Comparison of ENCODE assay signal across 8 mouse cellular contexts in the genomic region with DNA sequence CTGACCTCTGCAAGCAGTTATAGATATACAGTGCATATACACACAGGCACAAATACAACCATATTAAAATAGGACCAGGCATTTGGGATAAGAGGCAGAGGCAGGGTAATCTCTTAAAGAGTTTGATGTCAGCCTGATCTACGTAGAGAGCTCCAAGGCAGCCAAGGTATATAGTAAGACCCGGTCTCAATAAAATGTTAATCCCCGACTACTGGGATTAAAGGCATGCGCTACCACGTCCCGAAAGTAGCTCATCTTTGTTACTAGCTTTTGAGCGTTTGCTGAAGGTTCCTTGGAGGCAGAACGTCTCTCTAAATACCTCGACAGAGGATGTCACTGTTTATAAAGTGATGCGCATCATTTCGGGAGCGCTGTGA. TPM values are rescaled to one million over a fixed set of nuclear protein-coding genes. Genes with fewer than 3 reads are reported as not detected.
DNase-seq lines count a peak whose midpoint lies in the region; ATAC-seq and TF ChIP-seq lines count a peak whose summit lies in the region.

Gene Ppig (plus strand): TSS at position 273 of the 377 bp plus-strand sequence.

- peak within 1 kb of the TSS; percentile 88 for H3K27ac ChIP-seq in intestine, postnatal 0 days (ENCODE audit: low read depth, low read length)
- peak within 1 kb of the TSS; percentile 81 for H3K27ac ChIP-seq in midbrain, embryonic 12.5 days (replicated peaks)

- 5% methylated on average over 12 of the region's 12 CpGs for WGBS in intestine, postnatal 0 days
- WGBS in midbrain, embryonic 12.5 days: 4% methylated on average over 12 of the region's 12 CpGs

- H3K4me1 ChIP-seq in intestine, postnatal 0 days (replicated peaks; ENCODE audit: control insufficient read depth, insufficient read depth, low read length): no peaks in the 10 kb centered on the region
- peaks cover 15% of the 10 kb centered on the region for H3K4me1 ChIP-seq in midbrain, embryonic 12.5 days

- H3K4me3 ChIP-seq in intestine, postnatal 0 days (ENCODE audit: low read depth, low read length): peak within 1 kb of the TSS; percentile 85
- H3K4me3 ChIP-seq in midbrain, embryonic 12.5 days: peak within 1 kb of the TSS; percentile 98

- H3K9ac ChIP-seq in intestine, postnatal 0 days (ENCODE audit: low read depth, low read length): peak within 1 kb of the TSS; percentile 86
- H3K9ac ChIP-seq in midbrain, embryonic 12.5 days (replicated peaks): peak within 1 kb of the TSS; percentile 89

- no peaks in the 10 kb centered on the region for H3K27me3 ChIP-seq in intestine, postnatal 0 days (replicated peaks; ENCODE audit: control insufficient read depth, insufficient read depth, low read length)
- peaks cover 15% of the 10 kb centered on the region; the same call in 1 of the 2 replicates for H3K27me3 ChIP-seq in midbrain, embryonic 12.5 days

- TF ChIP-seq CTCF in intestine, postnatal 0 days (IDR thresholded peaks at IDR 0.05; ENCODE audit: low read depth): no peak

- DNase-seq in left cerebral cortex, adult 18-20 months (ENCODE audit: low spot score in 2 of 2): no peak
- DNase-seq in left cerebral cortex, adult 9 months (ENCODE audit: low spot score in 2 of 2): no peak
- DNase-seq in adrenal gland, postnatal 4 days (ENCODE audit: low spot score in 2 of 2): no peak
- DNase-seq in gastrocnemius, postnatal 25 days: no peak
- DNase-seq in cerebellum, adult 18-20 months: no peak
- DNase-seq in right cerebral cortex, postnatal 4 days: no peak

- H3K4me2 ChIP-seq in intestine, postnatal 0 days (replicated peaks; ENCODE audit: low read depth): peak within 1 kb of the TSS; percentile 76
- peak within 1 kb of the TSS; percentile 82 for H3K4me2 ChIP-seq in midbrain, embryonic 12.5 days (replicated peaks)

- peak; percentile 16; the same call in 1 of the 2 replicates for ATAC-seq in intestine, postnatal 0 days
- ATAC-seq in midbrain, embryonic 12.5 days (ENCODE audit: low FRiP score, low read depth): no peak; the same call in 1 of the 2 replicates

- H3K36me3 ChIP-seq in intestine, postnatal 0 days (ENCODE audit: control insufficient read depth, insufficient read depth): no peaks in the 10 kb centered on the region
- H3K36me3 ChIP-seq in midbrain, embryonic 12.5 days: no peaks in the 10 kb centered on the region

- no peaks in the 10 kb centered on the region for H3K9me3 ChIP-seq in intestine, postnatal 0 days (ENCODE audit: control insufficient read depth)
- no peaks in the 10 kb centered on the region for H3K9me3 ChIP-seq in midbrain, embryonic 12.5 days

RNA-seq across cellular contexts. Expression of gene Ppig, which starts in this region (rescaled TPM):
- 10 to 100 TPM; 66.6 to 69.0 TPM for total RNA-seq in left cerebral cortex, adult 18-20 months (2021)
- 10 to 100 TPM; 89.5 to 95.0 TPM for total RNA-seq in adrenal gland, postnatal 4 days (2021)
- total RNA-seq in gastrocnemius, postnatal 25 days (2021): 10 to 100 TPM; 24.8 to 30.7 TPM
- polyA plus RNA-seq in intestine, postnatal 0 days (2015; fragmentation: Nextera tagmentation; extraction: Ambion mirVana): 104 and 116 TPM in 2 replicates
- 146 and 151 TPM in 2 replicates for polyA plus RNA-seq in midbrain, embryonic 12.5 days (2016; fragmentation: Nextera tagmentation; extraction: Ambion mirVana)
